Mouse (Mus musculus): ENCODE measurements at regions not wholly inside any gene's neighbourhood (a gene's known extent, or its start where the extent isn't known, plus 50 kb on each side); places are given as distances from the start of the nearest gene placed in this dataset.

- no peak overlapping the region for H3K4me3 ChIP-seq (ENCODE audit: control insufficient read depth in 1 of 2, insufficient read depth in 1 of 2, low read depth in 1 of 2, low read length in 2 of 2)
- no peak overlapping the region for H3K27ac ChIP-seq (replicated peaks in 1 of 2; ENCODE audit: control insufficient read depth in 1 of 2, insufficient read depth in 1 of 2, low read depth in 2 of 2, low read length in 2 of 2)
- H3K9ac ChIP-seq (ENCODE audit: low read length), result no peak overlapping the region
- H3K27me3 ChIP-seq (ENCODE audit: control insufficient read depth, insufficient read depth, low read length), result no peaks in the 10 kb centered on the region
- H3K4me2 ChIP-seq (ENCODE audit: low read length), result no peak overlapping the region
- peaks cover 7 to 12% of the 10 kb centered on the region in 2 experiments; a peak in 2 of 4 replicates for H3K4me1 ChIP-seq (ENCODE audit: control insufficient read depth in 2 of 2, insufficient read depth in 2 of 2, low read length in 2 of 2)
- 24% methylated on average over 6 of the region's 6 CpGs for WGBS
- ATAC-seq (ENCODE audit: insufficient number of reproducible peaks, insufficient read depth, low FRiP score, low read depth), result no peak
- no peaks in the 10 kb centered on the region for H3K36me3 ChIP-seq (ENCODE audit: control insufficient read depth, insufficient read depth, low read length)
- H3K9me3 ChIP-seq (ENCODE audit: control insufficient read depth, low read length), result no peaks in the 10 kb centered on the region
Measured at GRCm38 (mm10) chr6:6289806-6290205, 72.8 kb upstream of the Slc25a13 start.

- WGBS, result 82% methylated on average over 17 of the region's 17 CpGs
- no peaks in the 10 kb centered on the region for H3K4me1 ChIP-seq (ENCODE audit: control insufficient read depth in 2 of 2, insufficient read depth in 2 of 2, low read length in 2 of 2)
- H3K36me3 ChIP-seq (ENCODE audit: control insufficient read depth, insufficient read depth, low read length), result no peaks in the 10 kb centered on the region
- H3K9me3 ChIP-seq (ENCODE audit: control insufficient read depth, low read length), result peaks cover 3% of the 10 kb centered on the region; the same call in 1 of the 2 replicates
- no peak overlapping the region for H3K27ac ChIP-seq (replicated peaks in 1 of 2; ENCODE audit: control insufficient read depth in 1 of 2, insufficient read depth in 1 of 2, low read depth in 2 of 2, low read length in 2 of 2)
- H3K27me3 ChIP-seq (ENCODE audit: control insufficient read depth, insufficient read depth, low read length), result no peaks in the 10 kb centered on the region
- no peak overlapping the region for H3K4me3 ChIP-seq (ENCODE audit: control insufficient read depth in 1 of 2, insufficient read depth in 1 of 2, low read depth in 1 of 2, low read length in 2 of 2)
- ATAC-seq (ENCODE audit: insufficient number of reproducible peaks, insufficient read depth, low FRiP score, low read depth), result no peak
- no peak overlapping the region for H3K4me2 ChIP-seq (ENCODE audit: low read length)
- H3K9ac ChIP-seq (ENCODE audit: low read length), result no peak overlapping the region
Measured at GRCm38 (mm10) chr6:6280812-6281568, 64.0 kb upstream of the Slc25a13 start.

GRCm38 (mm10) chr6:6279646-6280045 lies 62.7 kb upstream of the Slc25a13 start:
- no peaks in the 10 kb centered on the region for H3K27me3 ChIP-seq (ENCODE audit: control insufficient read depth, insufficient read depth, low read length)
- 78% methylated on average over 6 of the region's 6 CpGs for WGBS
- no peak overlapping the region for H3K4me3 ChIP-seq (ENCODE audit: control insufficient read depth in 1 of 2, insufficient read depth in 1 of 2, low read depth in 1 of 2, low read length in 2 of 2)
- H3K36me3 ChIP-seq (ENCODE audit: control insufficient read depth, insufficient read depth, low read length), result no peaks in the 10 kb centered on the region
- H3K27ac ChIP-seq (replicated peaks in 1 of 2; ENCODE audit: control insufficient read depth in 1 of 2, insufficient read depth in 1 of 2, low read depth in 2 of 2, low read length in 2 of 2), result no peak overlapping the region
- peaks cover 3% of the 10 kb centered on the region; the same call in 1 of the 2 replicates for H3K9me3 ChIP-seq (ENCODE audit: control insufficient read depth, low read length)
- no peaks in the 10 kb centered on the region for H3K4me1 ChIP-seq (ENCODE audit: control insufficient read depth in 2 of 2, insufficient read depth in 2 of 2, low read length in 2 of 2)
- no peak overlapping the region for H3K9ac ChIP-seq (ENCODE audit: low read length)
- H3K4me2 ChIP-seq (ENCODE audit: low read length), result no peak overlapping the region
- no peak for ATAC-seq (ENCODE audit: insufficient number of reproducible peaks, insufficient read depth, low FRiP score, low read depth)

- Histone ChIP-seq H3K4me2 (ENCODE audit: low read length) (no peak overlapping the region), H3K27me3 (ENCODE audit: control insufficient read depth, insufficient read depth, low read length) (no peaks in the 10 kb centered on the region), H3K4me3 (ENCODE audit: control insufficient read depth in 1 of 2, insufficient read depth in 1 of 2, low read depth in 1 of 2, low read length in 2 of 2) (no peak overlapping the region), H3K9me3 (ENCODE audit: control insufficient read depth, low read length) (no peaks in the 10 kb centered on the region), H3K4me1 (ENCODE audit: control insufficient read depth in 2 of 2, insufficient read depth in 2 of 2, low read length in 2 of 2) (no peaks in the 10 kb centered on the region), H3K27ac (replicated peaks in 1 of 2; ENCODE audit: control insufficient read depth in 1 of 2, insufficient read depth in 1 of 2, low read depth in 2 of 2, low read length in 2 of 2) (no peak overlapping the region), H3K36me3 (ENCODE audit: control insufficient read depth, insufficient read depth, low read length) (no peaks in the 10 kb centered on the region), H3K9ac (ENCODE audit: low read length) (no peak overlapping the region)
- 43% methylated on average over 2 of the region's 2 CpGs for WGBS
- no peak for ATAC-seq (ENCODE audit: insufficient number of reproducible peaks, insufficient read depth, low FRiP score, low read depth)
Measured at GRCm38 (mm10) chr6:6270545-6270944, 53.6 kb upstream of the Slc25a13 start.
